Mouse (Mus musculus) myocyte (in vitro differentiated cells): ENCODE results near the gene Unc80.

Experiments
- MAX ChIP-seq: IDR thresholded peaks from one replicate; pipeline ENCODE4 v1.6.1; 2011; ENCODE audit warnings: low read depth, mild to moderate bottlenecking, control low read depth
- MYOD1 ChIP-seq, 3 experiments: IDR thresholded peaks; one replicate each; pipeline ENCODE4 v1.6.1; 2011; ENCODE audit warnings: control low read depth in 2 of 3, low read depth in 2 of 3, mild to moderate bottlenecking in 2 of 3, moderate library complexity in 1 of 3; ENCODE audit not compliant: insufficient read length in 2 of 3, control insufficient read depth in 1 of 3
- POLR2A ChIP-seq: IDR thresholded peaks from one replicate; pipeline ENCODE4 v1.6.1; 2011; ENCODE audit warnings: low read depth, mild to moderate bottlenecking, control low read depth, moderate library complexity; ENCODE audit not compliant: insufficient read length
- POLR2AphosphoS2 ChIP-seq: IDR thresholded peaks from one replicate; pipeline ENCODE4 v1.6.1; 2011; ENCODE audit warnings: low read depth, control low read depth; ENCODE audit not compliant: insufficient read length
- REST ChIP-seq: IDR thresholded peaks from one replicate; pipeline ENCODE4 v1.6.1; 2011; ENCODE audit warnings: mild to moderate bottlenecking, control low read depth, moderate library complexity; ENCODE audit not compliant: insufficient read depth, insufficient read length
- TCF12 ChIP-seq: IDR thresholded peaks from one replicate; pipeline ENCODE4 v1.6.1; 2011; ENCODE audit warnings: mild to moderate bottlenecking, control low read depth; ENCODE audit not compliant: poor library complexity, insufficient read depth, severe bottlenecking
- TCF3 ChIP-seq: IDR thresholded peaks from one replicate; pipeline ENCODE4 v1.6.1; 2011; ENCODE audit warnings: low read depth, control low read depth; ENCODE audit not compliant: insufficient read length
- USF1 ChIP-seq: IDR thresholded peaks from one replicate; pipeline ENCODE4 v1.6.1; 2011; ENCODE audit warnings: low read depth, mild to moderate bottlenecking, control low read depth, moderate library complexity

DNA sequence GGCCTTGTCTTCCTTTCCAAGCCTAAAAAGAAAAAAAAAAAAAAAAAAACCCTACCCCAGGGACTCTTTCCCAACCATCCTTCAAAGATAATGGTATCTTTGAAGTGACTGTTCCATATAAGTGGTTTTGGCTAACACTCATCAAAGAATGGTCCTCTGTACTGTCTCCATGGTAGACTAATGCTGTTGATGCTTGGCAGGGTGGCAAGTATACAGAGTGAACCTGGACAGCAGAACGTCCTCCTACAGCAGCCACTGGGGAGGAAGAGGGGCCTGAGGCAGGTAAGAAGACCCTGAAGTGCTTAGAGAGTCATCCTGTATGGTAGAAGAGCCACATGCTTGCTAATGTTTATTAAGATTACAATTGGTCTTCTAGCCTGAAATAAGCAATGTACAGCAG lies 224.1 kb downstream of the Unc80 start:
- no peak for TF ChIP-seq POLR2A
- no peak for TF ChIP-seq POLR2AphosphoS2
- no peak for TF ChIP-seq MYOD1 (IDR thresholded peaks at IDR 0.05; ENCODE audit: control insufficient read depth in 1 of 3, insufficient read length in 2 of 3, low read depth in 2 of 3)
- TF ChIP-seq USF1: no peak
- TF ChIP-seq TCF3: no peak
- no peak for TF ChIP-seq MAX
- no peak for TF ChIP-seq REST
- no peak for TF ChIP-seq TCF12
